Mouse (Mus musculus): ENCODE data around the gene Serpinb9g. TPM values are rescaled to one million over a fixed set of nuclear protein-coding genes. Genes with fewer than 3 reads are reported as not detected.

Gene Serpinb9g
- not detected in 2 replicates for polyA plus RNA-seq (2012; rRNA removed)

DNA sequence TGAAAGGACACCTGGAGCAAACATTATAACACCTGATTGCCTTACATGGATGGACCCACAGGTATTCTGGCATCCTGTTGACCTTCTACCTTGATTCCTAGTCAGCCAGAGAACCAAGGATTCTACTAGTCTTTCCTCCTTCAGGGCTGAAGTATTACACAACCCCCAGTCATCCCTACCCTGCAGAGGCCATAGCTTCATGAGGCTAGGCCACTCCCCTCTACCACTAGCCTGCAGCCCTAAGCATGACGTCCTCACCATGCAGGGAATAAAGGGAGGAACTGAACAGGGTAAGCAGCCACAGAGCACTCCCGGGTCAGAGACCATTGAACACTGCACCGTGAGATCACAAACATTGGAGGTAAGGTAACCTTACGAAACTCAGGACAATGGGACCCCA is at the start of gene Serpinb9g:
TSS of gene Serpinb9g (plus strand) at position 301 of the 400 bp plus-strand sequence.

Other genes starting within 250 kb of the Serpinb9g start
- 0.02 and 0.04 TPM in 2 replicates for gene Serpinb9e, start 235.2 kb upstream of the Serpinb9g start, polyA plus RNA-seq (2012; rRNA removed)
- not detected in 2 replicates for gene Serpinb9f, start 160.7 kb upstream of the Serpinb9g start, polyA plus RNA-seq (2012; rRNA removed)
- gene Gm11397, start 89.0 kb upstream of the Serpinb9g start, polyA plus RNA-seq (2012; rRNA removed) = not detected in 2 replicates
- not detected in 2 replicates for gene Serpinb6d, start 176.6 kb downstream of the Serpinb9g start, polyA plus RNA-seq (2012; rRNA removed)

All from central nervous system, embryonic 11.5 days (tissue).